Mouse (Mus musculus): Measurements from ENCODE around the gene Srp54b.
"Not testable (repeated sequence)": the region's sequence is repeated elsewhere in the genome, so short reads cannot be mapped to it uniquely, and the experiment has no call there.

The Srp54b gene

DNA sequence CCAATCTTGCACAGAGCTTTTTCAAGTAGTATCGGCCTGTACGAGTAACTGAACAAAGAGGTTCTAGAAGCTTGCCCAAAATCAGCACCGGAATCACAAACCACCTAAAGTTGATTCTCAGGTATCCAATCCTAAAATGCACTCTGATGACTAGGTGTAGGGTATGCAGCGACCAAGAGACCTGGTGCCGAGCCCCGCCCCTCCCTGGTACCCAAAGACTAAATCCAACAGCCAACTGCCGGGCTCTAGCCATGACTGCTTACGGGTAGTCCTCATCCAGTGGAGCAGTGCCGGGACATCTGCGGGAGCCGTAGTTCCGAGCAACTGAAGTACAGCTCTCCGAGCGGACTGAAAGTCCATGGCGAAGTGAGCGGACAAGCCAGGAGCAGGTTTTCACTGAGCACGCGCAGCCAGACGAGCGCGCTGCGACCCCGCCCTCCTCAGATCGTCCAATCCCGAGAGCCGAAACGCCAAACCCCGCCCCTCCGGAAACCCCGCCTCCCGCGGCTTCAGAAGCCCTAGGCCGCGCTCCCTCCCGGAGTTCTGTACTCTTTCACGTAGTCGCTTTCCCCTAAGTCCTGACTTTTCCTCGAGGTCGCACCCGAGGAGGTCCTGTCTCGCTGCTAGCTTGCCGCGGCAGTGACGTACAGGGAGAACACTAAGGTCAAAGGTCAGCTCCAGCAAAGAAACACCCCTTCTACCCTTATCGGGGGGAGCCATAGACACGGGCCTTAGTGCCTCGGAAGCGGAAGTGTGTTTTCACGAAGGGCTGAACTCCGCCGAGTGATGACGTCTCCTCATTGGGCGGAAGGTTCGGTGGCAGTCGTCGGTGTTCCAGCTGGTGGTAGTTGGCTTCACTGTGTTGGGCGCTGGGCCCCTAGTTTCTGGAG, at the start of gene Srp54b:
Gene Srp54b (plus strand): TSS at position 546 of the 890 bp plus-strand sequence.
- not testable (repeated sequence) for DNase-seq (ENCODE audit: low spot score in 2 of 2)

- not testable (repeated sequence) for DNase-seq (ENCODE audit: low spot score in 2 of 2)
These were observed 42.3 kb upstream of the Srp54b start for GRCm38 (mm10) chr12:55112616-55113015.

DNA sequence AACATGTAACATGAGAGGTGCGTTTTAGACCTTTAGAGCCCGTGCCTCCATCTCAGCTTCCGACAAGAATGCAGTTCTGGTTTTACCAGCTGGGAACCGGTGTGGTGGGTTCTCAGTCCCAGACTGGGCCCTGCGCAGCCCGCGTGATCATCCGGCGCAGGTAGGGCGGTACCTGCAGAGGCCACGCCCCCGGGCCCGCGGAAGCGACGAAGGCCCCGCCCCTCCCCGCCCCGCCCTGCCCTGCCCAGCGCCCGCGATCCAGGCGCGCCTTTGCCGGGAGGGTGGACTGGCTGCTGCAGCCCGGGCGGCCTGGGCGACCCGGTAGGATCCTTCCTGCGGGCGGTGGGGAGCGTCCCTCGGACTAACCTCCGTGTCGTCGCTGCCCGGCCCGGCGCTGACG, 30.7 kb upstream of the Srp54b start, which contains the start of gene Fam177a:
Gene Fam177a (plus strand): TSS at position 228 of the 400 bp plus-strand sequence.
- not testable (repeated sequence) for DNase-seq (ENCODE audit: low spot score in 2 of 2)

DNA sequence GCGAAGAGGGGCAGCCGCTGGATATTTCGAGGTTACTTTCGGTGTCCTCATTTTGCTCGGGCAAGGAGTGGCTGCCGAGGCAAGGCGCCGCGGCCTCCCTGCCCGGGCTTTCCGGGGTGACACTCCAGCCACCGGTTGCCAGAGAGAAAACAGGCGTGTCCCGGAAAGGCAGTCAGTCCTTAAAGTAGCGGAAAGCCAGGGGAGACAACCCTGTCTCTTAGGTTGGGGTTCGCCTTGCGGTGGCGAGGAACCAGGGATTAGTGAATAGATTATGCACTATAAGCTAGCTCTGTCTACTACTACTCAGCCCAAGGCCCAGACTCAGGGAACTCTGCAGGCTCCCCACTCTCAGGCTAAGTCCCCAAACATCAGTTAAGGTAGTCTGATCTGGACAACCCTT, 30.2 kb upstream of the Srp54b start:
- DNase-seq (ENCODE audit: low spot score in 2 of 2): not testable (repeated sequence)

DNA sequence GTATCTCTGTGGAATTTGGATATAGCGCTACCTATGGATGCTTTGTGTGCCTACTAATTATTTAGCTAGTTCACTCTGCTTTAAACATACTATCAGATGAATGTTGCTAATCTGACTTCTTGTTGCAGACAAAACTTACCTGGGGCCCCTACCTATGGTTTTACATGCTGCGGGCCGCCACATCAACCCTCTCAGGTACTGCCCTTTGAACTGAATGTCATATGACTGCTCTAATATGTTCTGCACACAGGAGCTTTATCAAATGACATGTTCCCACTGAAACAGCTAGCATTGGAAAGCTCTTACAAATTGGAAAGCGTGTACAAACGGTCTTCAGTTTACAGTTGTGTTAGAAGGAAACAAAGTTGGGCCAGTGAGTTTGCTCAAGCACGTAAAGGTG, 19.4 kb upstream of the Srp54b start:
- not testable (repeated sequence) for DNase-seq (ENCODE audit: low spot score in 2 of 2)

- not testable (repeated sequence) for DNase-seq (ENCODE audit: low spot score in 2 of 2)
These were observed 17.0 kb upstream of the Srp54b start for GRCm38 (mm10) chr12:55137859-55138258.

GRCm38 (mm10) chr12:55155449-55155783, 512 bp downstream of the Srp54b start:
- DNase-seq (ENCODE audit: low spot score in 2 of 2): not testable (repeated sequence)

- DNase-seq (ENCODE audit: low spot score in 2 of 2): not testable (repeated sequence)
These were observed 12.2 kb downstream of the Srp54b start for GRCm38 (mm10) chr12:55167034-55167557.

GRCm38 (mm10) chr12:55187686-55188085, 32.8 kb downstream of the Srp54b start:
- DNase-seq (ENCODE audit: low spot score in 2 of 2): not testable (repeated sequence)

- DNase-seq (ENCODE audit: low spot score in 2 of 2): not testable (repeated sequence)
These were observed 34.2 kb downstream of the Srp54b start for GRCm38 (mm10) chr12:55189127-55189526.

DNA sequence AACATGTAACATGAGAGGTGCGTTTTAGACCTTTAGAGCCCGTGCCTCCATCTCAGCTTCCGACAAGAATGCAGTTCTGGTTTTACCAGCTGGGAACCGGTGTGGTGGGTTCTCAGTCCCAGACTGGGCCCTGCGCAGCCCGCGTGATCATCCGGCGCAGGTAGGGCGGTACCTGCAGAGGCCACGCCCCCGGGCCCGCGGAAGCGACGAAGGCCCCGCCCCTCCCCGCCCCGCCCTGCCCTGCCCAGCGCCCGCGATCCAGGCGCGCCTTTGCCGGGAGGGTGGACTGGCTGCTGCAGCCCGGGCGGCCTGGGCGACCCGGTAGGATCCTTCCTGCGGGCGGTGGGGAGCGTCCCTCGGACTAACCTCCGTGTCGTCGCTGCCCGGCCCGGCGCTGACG, 44.4 kb downstream of the Srp54b start, which contains the start of gene 1700047I17Rik2:
Gene 1700047I17Rik2 (plus strand): TSS at position 287 of the 400 bp plus-strand sequence.
- not testable (repeated sequence) for DNase-seq (ENCODE audit: low spot score in 2 of 2)

- DNase-seq (ENCODE audit: low spot score in 2 of 2): not testable (repeated sequence)
These were observed 44.9 kb downstream of the Srp54b start for GRCm38 (mm10) chr12:55199799-55200198.

DNA sequence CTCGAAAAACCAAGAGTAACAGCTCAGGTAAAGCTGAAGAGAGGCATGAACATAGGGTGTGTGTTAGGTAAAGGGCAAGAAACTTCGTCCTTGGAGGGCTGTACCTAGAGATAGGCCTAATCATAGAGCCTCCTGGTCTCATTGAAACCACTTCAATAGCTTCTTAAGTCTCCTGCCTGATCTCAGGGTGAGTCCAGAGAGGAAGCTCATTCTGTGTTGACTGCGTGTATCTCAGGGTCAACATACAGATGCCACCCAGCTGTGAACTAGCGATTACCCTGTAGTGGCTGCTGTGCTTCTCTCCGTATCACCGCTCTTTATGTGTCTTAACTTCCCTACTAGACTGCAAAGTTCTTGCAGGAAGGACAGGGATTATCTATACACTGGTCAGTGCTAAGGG, 58.0 kb downstream of the Srp54b start:
- DNase-seq (ENCODE audit: low spot score in 2 of 2): not testable (repeated sequence)

GRCm38 (mm10) chr12:55229626-55230519, 75.0 kb downstream of the Srp54b start, which contains the start of gene Srp54c:
Srp54c (plus strand) TSS chr12:55230168.
- DNase-seq (ENCODE audit: low spot score in 2 of 2): not testable (repeated sequence)

DNA sequence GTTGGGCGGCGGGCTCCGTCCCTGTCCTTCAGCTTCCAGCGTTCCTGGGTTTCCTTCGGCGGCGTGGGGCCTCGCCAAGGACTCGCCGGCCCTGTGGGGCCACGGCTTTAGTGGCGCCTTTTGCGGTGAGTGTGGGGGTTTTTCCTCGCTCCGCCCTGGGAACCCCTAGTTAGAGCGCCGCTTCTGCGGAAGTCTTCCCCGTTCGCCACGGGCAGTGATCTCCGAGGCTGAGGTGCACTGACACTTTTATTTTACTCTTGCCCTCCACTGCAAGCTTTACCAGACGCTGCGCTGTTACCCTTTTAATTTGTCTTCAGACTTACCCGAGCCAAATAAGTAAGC, 75.6 kb downstream of the Srp54b start:
- not testable (repeated sequence) for DNase-seq (ENCODE audit: low spot score in 2 of 2)
